Comparison of ENCODE assay signal across 13 mouse cellular contexts in the genomic region with DNA sequence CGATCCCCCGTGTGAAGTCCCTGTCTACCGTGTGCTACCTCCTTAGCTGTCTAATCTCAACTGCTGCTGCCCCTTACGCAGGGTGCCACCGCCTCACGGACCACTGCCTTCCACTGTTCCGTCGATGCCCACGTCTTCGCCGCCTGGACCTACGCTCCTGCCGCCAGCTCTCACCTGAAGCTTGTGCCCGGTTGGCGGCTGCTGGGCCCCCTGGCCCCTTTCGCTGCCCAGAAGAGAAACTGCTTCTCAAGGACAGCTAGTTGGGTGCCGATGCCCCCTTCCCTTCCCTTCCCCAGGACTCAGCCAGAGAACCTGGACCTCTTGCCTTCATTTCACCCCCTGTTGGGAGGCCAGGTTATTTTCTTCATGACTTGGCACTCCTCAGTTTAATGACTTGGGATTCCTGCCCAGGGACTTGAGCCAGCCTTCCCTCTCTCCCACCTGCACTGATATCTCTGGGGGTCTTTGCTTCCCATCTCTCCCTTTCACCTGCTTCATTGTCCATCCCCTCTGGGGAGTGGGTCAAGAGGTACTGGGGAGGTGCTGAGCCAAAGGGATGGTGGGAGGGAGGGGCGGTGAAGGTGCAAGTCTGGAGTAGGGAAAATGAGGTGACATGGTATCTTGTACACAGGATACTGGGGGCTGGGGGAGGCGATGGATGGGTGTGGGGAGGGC. TPM values are rescaled to one million over a fixed set of nuclear protein-coding genes. Genes with fewer than 3 reads are reported as not detected.
DNase-seq lines count a peak whose midpoint lies in the region; ATAC-seq and TF ChIP-seq lines count a peak whose summit lies in the region.
"Had no signal": no experiment of that assay in that cellular context is flagged by ENCODE, and none has a peak within 500 bp of the region (broad histone marks: within the 10 kb centered on the region; RNA-seq: fewer than 3 reads in every experiment).

No protein-coding gene starts in this region.

- TF ChIP-seq EP300 in stomach, postnatal 0 days (optimal IDR thresholded peaks at IDR 0.05), result no peak

- H3K4me2 ChIP-seq in heart, embryonic 13.5 days, result peak overlapping the region; percentile 77; the same call in 1 of the 2 replicates
- peak overlapping the region; percentile 80 for H3K4me2 ChIP-seq in stomach, embryonic 15.5 days
- no peak overlapping the region for H3K4me2 ChIP-seq in stomach, postnatal 0 days (replicated peaks; ENCODE audit: low read depth)
- H3K4me2 ChIP-seq in hindbrain, embryonic 13.5 days, result no peak overlapping the region
- no peak overlapping the region for H3K4me2 ChIP-seq in midbrain, embryonic 15.5 days

- no peak for TF ChIP-seq CTCF in stomach, postnatal 0 days (IDR thresholded peaks at IDR 0.05; ENCODE audit: low read depth)

- H3K4me3 ChIP-seq in heart, embryonic 13.5 days, result no peak overlapping the region; the same call in 1 of the 2 replicates
- H3K4me3 ChIP-seq in stomach, embryonic 15.5 days (replicated peaks), result no peak overlapping the region
- no peak overlapping the region for H3K4me3 ChIP-seq in stomach, postnatal 0 days (ENCODE audit: low read depth, low read length)
- no peak overlapping the region for H3K4me3 ChIP-seq in hindbrain, embryonic 13.5 days
- H3K4me3 ChIP-seq in midbrain, embryonic 15.5 days, result no peak overlapping the region

- no peaks in the 10 kb centered on the region for H3K9me3 ChIP-seq in heart, embryonic 13.5 days
- no peaks in the 10 kb centered on the region for H3K9me3 ChIP-seq in stomach, embryonic 15.5 days
- H3K9me3 ChIP-seq in stomach, postnatal 0 days (ENCODE audit: control insufficient read depth, low read length), result no peaks in the 10 kb centered on the region
- H3K9me3 ChIP-seq in hindbrain, embryonic 13.5 days, result no peaks in the 10 kb centered on the region
- H3K9me3 ChIP-seq in midbrain, embryonic 15.5 days, result no peaks in the 10 kb centered on the region
- H3K9me3 ChIP-seq: embryonic facial prominence, embryonic 15.5 days had no signal

- H3K9ac ChIP-seq in heart, embryonic 13.5 days, result no peak overlapping the region
- H3K9ac ChIP-seq in stomach, embryonic 15.5 days, result no peak overlapping the region
- H3K9ac ChIP-seq in stomach, postnatal 0 days (ENCODE audit: low read length), result no peak overlapping the region
- peak overlapping the region; percentile 49; the same call in 1 of the 2 replicates for H3K9ac ChIP-seq in hindbrain, embryonic 13.5 days
- no peak overlapping the region for H3K9ac ChIP-seq in midbrain, embryonic 15.5 days
- H3K9ac ChIP-seq: embryonic facial prominence, embryonic 15.5 days had no signal

- peaks cover 32% of the 10 kb centered on the region for H3K4me1 ChIP-seq in heart, embryonic 13.5 days
- peaks cover 18% of the 10 kb centered on the region for H3K4me1 ChIP-seq in stomach, embryonic 15.5 days
- peaks cover 4% of the 10 kb centered on the region; the same call in 1 of the 2 replicates for H3K4me1 ChIP-seq in stomach, postnatal 0 days (replicated peaks; ENCODE audit: control insufficient read depth, insufficient read depth)
- H3K4me1 ChIP-seq in hindbrain, embryonic 13.5 days (replicated peaks), result peaks cover 30% of the 10 kb centered on the region
- H3K4me1 ChIP-seq in midbrain, embryonic 15.5 days, result peaks cover 29% of the 10 kb centered on the region

- DNase-seq in heart, adult 8-10 months (ENCODE audit: low spot score), result no peak
- no peak for DNase-seq in stomach, postnatal 0 days (ENCODE audit: low spot score)
- no peak for DNase-seq in layer of hippocampus, adult 9-10 months (ENCODE audit: low spot score)
- DNase-seq in thymus, postnatal 25 days, result no peak
- DNase-seq: spleen, adult 18-20 months had no signal

- WGBS in heart, embryonic 13.5 days, result 91% methylated on average over 19 of the region's 19 CpGs
- WGBS in stomach, embryonic 15.5 days, result 90% methylated on average over 19 of the region's 19 CpGs
- 92% methylated on average over 19 of the region's 19 CpGs for WGBS in stomach, postnatal 0 days
- WGBS in hindbrain, embryonic 13.5 days, result 93% methylated on average over 19 of the region's 19 CpGs
- 95% methylated on average over 19 of the region's 19 CpGs for WGBS in midbrain, embryonic 15.5 days

- no peak overlapping the region for H3K27ac ChIP-seq in heart, embryonic 13.5 days (replicated peaks)
- no peak overlapping the region for H3K27ac ChIP-seq in stomach, embryonic 15.5 days
- no peak overlapping the region for H3K27ac ChIP-seq in stomach, postnatal 0 days (replicated peaks)
- peak overlapping the region; percentile 24; the same call in 1 of the 2 replicates for H3K27ac ChIP-seq in hindbrain, embryonic 13.5 days
- H3K27ac ChIP-seq in midbrain, embryonic 15.5 days, result no peak overlapping the region

- no peaks in the 10 kb centered on the region for H3K27me3 ChIP-seq in heart, embryonic 13.5 days (replicated peaks)
- no peaks in the 10 kb centered on the region for H3K27me3 ChIP-seq in stomach, embryonic 15.5 days (replicated peaks)
- H3K27me3 ChIP-seq in stomach, postnatal 0 days (ENCODE audit: control insufficient read depth, insufficient read depth, low read length), result no peaks in the 10 kb centered on the region
- no peaks in the 10 kb centered on the region for H3K27me3 ChIP-seq in hindbrain, embryonic 13.5 days
- H3K27me3 ChIP-seq in midbrain, embryonic 15.5 days (replicated peaks), result no peaks in the 10 kb centered on the region
- H3K27me3 ChIP-seq: embryonic facial prominence, embryonic 15.5 days had no signal

- peaks cover 55% of the 10 kb centered on the region for H3K36me3 ChIP-seq in heart, embryonic 13.5 days
- H3K36me3 ChIP-seq in stomach, embryonic 15.5 days, result peaks cover 38% of the 10 kb centered on the region
- H3K36me3 ChIP-seq in stomach, postnatal 0 days (ENCODE audit: control insufficient read depth, insufficient read depth, low read length), result 0 out of 2 replicates have a peak, but pooled peaks cover 12% of the 10 kb centered on the region
- peaks cover 57% of the 10 kb centered on the region for H3K36me3 ChIP-seq in hindbrain, embryonic 13.5 days
- peaks cover 48% of the 10 kb centered on the region for H3K36me3 ChIP-seq in midbrain, embryonic 15.5 days (replicated peaks)

- ATAC-seq in heart, embryonic 13.5 days (ENCODE audit: extremely low read depth, insufficient number of reproducible peaks, low FRiP score, low TSS enrichment), result no peak
- ATAC-seq in stomach, embryonic 15.5 days (ENCODE audit: insufficient read depth, low FRiP score, low read depth), result no peak
- no peak for ATAC-seq in stomach, postnatal 0 days (ENCODE audit: low FRiP score, low TSS enrichment)
- ATAC-seq in hindbrain, embryonic 13.5 days (ENCODE audit: low FRiP score), result no peak
- 0 out of 2 replicates have a peak, but pooled peaks have one; percentile 4 for ATAC-seq in midbrain, embryonic 15.5 days (replicated peaks)

RNA-seq across cellular contexts. Expression of gene Orai3, which starts 1.8 kb away (rescaled TPM):
- polyA plus RNA-seq in heart, embryonic 13.5 days (2015; fragmentation: Nextera tagmentation; extraction: Ambion mirVana), result 15.8 and 15.9 TPM in 2 replicates
- total RNA-seq in heart, adult 8-10 months (2022), result 10 to 100 TPM; 20.0 to 26.6 (median 24.7) TPM
- 29.2 and 29.6 TPM in 2 replicates for polyA plus RNA-seq in stomach, embryonic 15.5 days (2015; fragmentation: Nextera tagmentation; extraction: Ambion mirVana)
- 18.6 and 20.0 TPM in 2 replicates for polyA plus RNA-seq in stomach, postnatal 0 days (2015; fragmentation: Nextera tagmentation; extraction: Ambion mirVana)
- 8.0 and 9.1 TPM in 2 replicates for polyA plus RNA-seq in hindbrain, embryonic 13.5 days (2015; fragmentation: Nextera tagmentation; extraction: Ambion mirVana)
- 8.1 and 9.8 TPM in 2 replicates for polyA plus RNA-seq in midbrain, embryonic 15.5 days (2015; fragmentation: Nextera tagmentation; extraction: Ambion mirVana)

RNA-seq across cellular contexts. Expression of gene Setd1a, which starts 8.7 kb away (rescaled TPM):
- polyA plus RNA-seq in heart, embryonic 13.5 days (2015; fragmentation: Nextera tagmentation; extraction: Ambion mirVana), result 12.6 and 17.0 TPM in 2 replicates
- 10 to 100 TPM; 15.4 to 23.1 (median 17.9) TPM for total RNA-seq in heart, adult 8-10 months (2022)
- polyA plus RNA-seq in stomach, embryonic 15.5 days (2015; fragmentation: Nextera tagmentation; extraction: Ambion mirVana), result 21.1 and 25.0 TPM in 2 replicates
- 6.9 and 8.0 TPM in 2 replicates for polyA plus RNA-seq in stomach, postnatal 0 days (2015; fragmentation: Nextera tagmentation; extraction: Ambion mirVana)
- 17.8 and 20.9 TPM in 2 replicates for polyA plus RNA-seq in hindbrain, embryonic 13.5 days (2015; fragmentation: Nextera tagmentation; extraction: Ambion mirVana)
- 21.5 and 21.6 TPM in 2 replicates for polyA plus RNA-seq in midbrain, embryonic 15.5 days (2015; fragmentation: Nextera tagmentation; extraction: Ambion mirVana)

RNA-seq across cellular contexts. Expression of gene Gm49388, which starts 17.6 kb away (rescaled TPM):
- polyA plus RNA-seq in heart, embryonic 13.5 days (2015; fragmentation: Nextera tagmentation; extraction: Ambion mirVana), result not detected in 2 replicates
- 1 to 10 TPM; 1.9 to 3.3 (median 2.7) TPM for total RNA-seq in heart, adult 8-10 months (2022)
- polyA plus RNA-seq in stomach, embryonic 15.5 days (2015; fragmentation: Nextera tagmentation; extraction: Ambion mirVana), result not detected in 2 replicates
- polyA plus RNA-seq in stomach, postnatal 0 days (2015; fragmentation: Nextera tagmentation; extraction: Ambion mirVana), result not detected in 2 replicates
- not detected in 2 replicates for polyA plus RNA-seq in hindbrain, embryonic 13.5 days (2015; fragmentation: Nextera tagmentation; extraction: Ambion mirVana)
- not detected in 2 replicates for polyA plus RNA-seq in midbrain, embryonic 15.5 days (2015; fragmentation: Nextera tagmentation; extraction: Ambion mirVana)
- polyA plus RNA-seq: brain, embryonic 14.5 days; embryonic facial prominence, embryonic 15.5 days; heart, embryonic 14.5 days; kidney, postnatal 0 days had no signal

RNA-seq across cellular contexts. Expression of gene Fbxl19, which starts 23.5 kb away (rescaled TPM):
- 1.8 and 3.0 TPM in 2 replicates for polyA plus RNA-seq in heart, embryonic 13.5 days (2015; fragmentation: Nextera tagmentation; extraction: Ambion mirVana)
- total RNA-seq in heart, adult 8-10 months (2022), result 1 to 10 TPM; 1.9 to 4.9 (median 3.2) TPM
- 3.8 and 4.8 TPM in 2 replicates for polyA plus RNA-seq in stomach, embryonic 15.5 days (2015; fragmentation: Nextera tagmentation; extraction: Ambion mirVana)
- polyA plus RNA-seq in stomach, postnatal 0 days (2015; fragmentation: Nextera tagmentation; extraction: Ambion mirVana), result 1.1 and 1.9 TPM in 2 replicates
- 9.0 and 9.3 TPM in 2 replicates for polyA plus RNA-seq in hindbrain, embryonic 13.5 days (2015; fragmentation: Nextera tagmentation; extraction: Ambion mirVana)
- 10.8 and 12.1 TPM in 2 replicates for polyA plus RNA-seq in midbrain, embryonic 15.5 days (2015; fragmentation: Nextera tagmentation; extraction: Ambion mirVana)

RNA-seq across cellular contexts. Expression of gene Hsd3b7, which starts 32.6 kb away (rescaled TPM):
- polyA plus RNA-seq in heart, embryonic 13.5 days (2015; fragmentation: Nextera tagmentation; extraction: Ambion mirVana), result 19.5 and 21.6 TPM in 2 replicates
- 10 to 100 TPM; 11.8 to 14.5 (median 12.7) TPM for total RNA-seq in heart, adult 8-10 months (2022)
- polyA plus RNA-seq in stomach, embryonic 15.5 days (2015; fragmentation: Nextera tagmentation; extraction: Ambion mirVana), result 27.4 and 31.8 TPM in 2 replicates
- 31.7 and 32.3 TPM in 2 replicates for polyA plus RNA-seq in stomach, postnatal 0 days (2015; fragmentation: Nextera tagmentation; extraction: Ambion mirVana)
- polyA plus RNA-seq in hindbrain, embryonic 13.5 days (2015; fragmentation: Nextera tagmentation; extraction: Ambion mirVana), result 9.6 TPM in 2 replicates
- polyA plus RNA-seq in midbrain, embryonic 15.5 days (2015; fragmentation: Nextera tagmentation; extraction: Ambion mirVana), result 8.9 and 10.2 TPM in 2 replicates

Comparison
In these comparisons a context has a peak if more than half of its experiments do, and no peak if none do; other contexts are left out.
1. H3K4me2 ChIP-seq: peak in heart, embryonic 13.5 days (single experiment) and stomach, embryonic 15.5 days (single experiment); none in stomach, postnatal 0 days (single experiment), hindbrain, embryonic 13.5 days (single experiment) and midbrain, embryonic 15.5 days (single experiment).